Mouse (Mus musculus) cerebellum, adult 11 months (tissue): Measurements from ENCODE around the gene Rmi2.
"Not testable (repeated sequence)": the region's sequence is repeated elsewhere in the genome, so short reads cannot be mapped to it uniquely, and the experiment has no call there.

ENCODE experiments used
- DNase-seq: peaks from one replicate; pipeline ENCODE4 v3.0.0; 2022

Gene Rmi2

GRCm38 (mm10) chr16:10834911-10835587 is at the start of gene Rmi2:
Rmi2 (plus strand) TSS chr16:10835059.
- peak; percentile 84 for DNase-seq

- DNase-seq: peak; percentile 64
Measured at GRCm38 (mm10) chr16:10785371-10786231, 49.3 kb upstream of the Rmi2 start, which contains the start of gene Socs1. Socs1 (minus strand) TSS chr16:10785536.

- DNase-seq: peak; percentile 79
Measured at GRCm38 (mm10) chr16:10786288-10786687, 48.6 kb upstream of the Rmi2 start.

GRCm38 (mm10) chr16:10786782-10787547 is 47.9 kb upstream of the Rmi2 start:
- no peak for DNase-seq

GRCm38 (mm10) chr16:10787548-10788058 is 47.3 kb upstream of the Rmi2 start:
- DNase-seq: no peak

GRCm38 (mm10) chr16:10788271-10788670 is 46.6 kb upstream of the Rmi2 start, which contains the start of gene Tnp2:
Tnp2 (minus strand) TSS chr16:10788660.
- DNase-seq: no peak

GRCm38 (mm10) chr16:10788866-10789265 is 46.0 kb upstream of the Rmi2 start:
- DNase-seq: no peak

- DNase-seq: no peak
Measured at GRCm38 (mm10) chr16:10790702-10791101, 44.2 kb upstream of the Rmi2 start, which contains the start of gene Prm3. Prm3 (minus strand) TSS chr16:10790914.

GRCm38 (mm10) chr16:10796034-10796433 is 38.8 kb upstream of the Rmi2 start, which contains the start of gene Prm2:
Prm2 (minus strand) TSS chr16:10796134.
- DNase-seq: no peak

- not testable (repeated sequence) for DNase-seq
Measured at GRCm38 (mm10) chr16:10802420-10802819, 32.4 kb upstream of the Rmi2 start.

GRCm38 (mm10) chr16:10805789-10806527 is 28.9 kb upstream of the Rmi2 start, which contains the start of gene Prm1:
Prm1 (minus strand) TSS chr16:10805839.
- no peak for DNase-seq

GRCm38 (mm10) chr16:10810376-10810775 is 24.5 kb upstream of the Rmi2 start:
- DNase-seq: peak; percentile 23

- DNase-seq: no peak
Measured at GRCm38 (mm10) chr16:10812865-10813371, 21.9 kb upstream of the Rmi2 start, which contains the start of gene Gm11172. Gm11172 (plus strand) TSS chr16:10812915.

- DNase-seq: no peak
Measured at GRCm38 (mm10) chr16:10813726-10814125, 21.1 kb upstream of the Rmi2 start.

GRCm38 (mm10) chr16:10814864-10815263 is 20.0 kb upstream of the Rmi2 start:
- DNase-seq: no peak

GRCm38 (mm10) chr16:10818579-10819135 is 16.2 kb upstream of the Rmi2 start:
- DNase-seq: no peak

- no peak for DNase-seq
Measured at GRCm38 (mm10) chr16:10819966-10820365, 14.9 kb upstream of the Rmi2 start.

- DNase-seq: no peak
Measured at GRCm38 (mm10) chr16:10821387-10821786, 13.5 kb upstream of the Rmi2 start.

GRCm38 (mm10) chr16:10824536-10824935 is 10.3 kb upstream of the Rmi2 start:
- DNase-seq: no peak

- DNase-seq: no peak
Measured at GRCm38 (mm10) chr16:10825840-10826239, 9.0 kb upstream of the Rmi2 start.

- DNase-seq: no peak
Measured at GRCm38 (mm10) chr16:10827269-10827668, 7.6 kb upstream of the Rmi2 start.
